Mouse (Mus musculus) intestine, postnatal 0 days (tissue): ENCODE measurements around the gene Enah. TPM values are rescaled to one million over a fixed set of nuclear protein-coding genes. Genes with fewer than 3 reads are reported as not detected.

Source experiments
- ATAC-seq: fragments of 200-750 bp; cut with Nextera tagmentation; 2 replicates; pipeline ENCODE4 v1.8.0; 2017; ENCODE audit warnings: mild to moderate bottlenecking, moderate TSS enrichment, moderate library complexity
- H3K27ac ChIP-seq: fragments of 300-500 bp; sonication (generic); 2 replicates; pipeline ENCODE4 v1.5.1; 2014; ENCODE audit warnings: mild to moderate bottlenecking, low read depth, low read length, moderate library complexity
- H3K27me3 ChIP-seq: fragments of 300-500 bp; sonication (generic); replicated peaks from 2 replicates; pipeline ENCODE4 v1.6.1; 2014; ENCODE audit warnings: low read length, mixed read lengths; ENCODE audit not compliant: control insufficient read depth, insufficient read depth
- H3K36me3 ChIP-seq: fragments of 300-500 bp; sonication (generic); 2 replicates; pipeline ENCODE4 v1.6.1; 2014; ENCODE audit warnings: mild to moderate bottlenecking, moderate library complexity; ENCODE audit not compliant: control insufficient read depth, insufficient read depth
- H3K4me1 ChIP-seq: fragments of 300-500 bp; sonication (generic); replicated peaks from 2 replicates; pipeline ENCODE4 v1.6.1; 2014; ENCODE audit warnings: antibody characterized with exemption, low read length, mixed read lengths; ENCODE audit not compliant: control insufficient read depth, insufficient read depth
- H3K4me2 ChIP-seq: fragments of 300-500 bp; sonication (generic); replicated peaks from 2 replicates; pipeline ENCODE4 v1.6.1; 2014; ENCODE audit warnings: low read depth, mild to moderate bottlenecking, moderate library complexity
- H3K4me3 ChIP-seq: fragments of 300-500 bp; sonication (generic); 2 replicates; pipeline ENCODE4 v1.5.1; 2014; ENCODE audit warnings: low read depth, low read length
- H3K9ac ChIP-seq: fragments of 300-500 bp; sonication (generic); 2 replicates; pipeline ENCODE4 v1.6.1; 2014; ENCODE audit warnings: mild to moderate bottlenecking, low read depth, low read length
- H3K9me3 ChIP-seq: fragments of 300-500 bp; sonication (generic); 2 replicates; pipeline ENCODE4 v1.6.1; 2016; ENCODE audit warnings: mixed run types; ENCODE audit not compliant: control insufficient read depth
- CTCF ChIP-seq: sonication (generic); IDR thresholded peaks from 2 replicates; pipeline ENCODE4 v1.5.1; 2016; ENCODE audit warnings: low read depth, mild to moderate bottlenecking, control low read depth, antibody characterized with exemption, moderate library complexity
- WGBS: fragments of 180-500 bp; shearing (Covaris S2); extraction: QIAGEN DNeasy Blood & Tissue Kit; methylation state at CpG from one replicate; pipeline ENCODE4 v1.1.7; 2014; 5-methylcytosine and 5-hydroxymethylcytosine counted together
- polyA plus RNA-seq: library from polyadenylated mRNA; unstranded; fragments of >200 nt; fragmentation: Nextera tagmentation; extraction: Ambion mirVana; gene quantifications from 2 replicates; pipeline ENCODE4 v1.2.1, GENCODE M21; 2015

The Enah gene
- polyA plus RNA-seq, 1 experiment from 2014 or later: 4.9 TPM

- Histone ChIP-seq H3K27me3 (no peaks in the 10 kb centered on the region), H3K36me3 (no peaks in the 10 kb centered on the region), H3K9ac (no peak overlapping the region), H3K4me1 (no peaks in the 10 kb centered on the region), H3K27ac (no peak overlapping the region), H3K9me3 (no peaks in the 10 kb centered on the region), H3K4me2 (no peak overlapping the region), H3K4me3 (no peak overlapping the region)
- TF ChIP-seq CTCF: no peak
- no peak for ATAC-seq
- 71% methylated on average over 5 of the region's 5 CpGs for WGBS
Observed at GRCm38 (mm10) chr1:181993597-181993996, 26.2 kb downstream of the Enah start.

- H3K9me3 ChIP-seq: no peaks in the 10 kb centered on the region
- H3K36me3 ChIP-seq: no peaks in the 10 kb centered on the region
- no peak overlapping the region for H3K4me2 ChIP-seq
- H3K4me3 ChIP-seq: no peak overlapping the region
- TF ChIP-seq CTCF: no peak
- no peak for ATAC-seq
- H3K9ac ChIP-seq: no peak overlapping the region
- H3K27ac ChIP-seq: no peak overlapping the region
- H3K27me3 ChIP-seq: no peaks in the 10 kb centered on the region
- H3K4me1 ChIP-seq: no peaks in the 10 kb centered on the region
- 89% methylated on average over 2 of the region's 2 CpGs for WGBS
Observed at GRCm38 (mm10) chr1:181988367-181988766, 31.4 kb downstream of the Enah start.

GRCm38 (mm10) chr1:181987226-181987625, 32.6 kb downstream of the Enah start:
- no peak for ATAC-seq
- Histone ChIP-seq H3K27ac (no peak overlapping the region), H3K27me3 (no peaks in the 10 kb centered on the region), H3K4me3 (no peak overlapping the region), H3K4me2 (no peak overlapping the region), H3K36me3 (no peaks in the 10 kb centered on the region), H3K9me3 (no peaks in the 10 kb centered on the region), H3K9ac (no peak overlapping the region), H3K4me1 (no peaks in the 10 kb centered on the region)
- 52% methylated on average over 2 of the region's 2 CpGs for WGBS
- no peak for TF ChIP-seq CTCF

GRCm38 (mm10) chr1:181985880-181986279, 33.9 kb downstream of the Enah start:
- 78% methylated on average over 1 of the region's 1 CpGs for WGBS
- no peaks in the 10 kb centered on the region for H3K27me3 ChIP-seq
- no peak overlapping the region for H3K27ac ChIP-seq
- H3K4me1 ChIP-seq: no peaks in the 10 kb centered on the region
- no peak for ATAC-seq
- no peak overlapping the region for H3K9ac ChIP-seq
- no peaks in the 10 kb centered on the region for H3K9me3 ChIP-seq
- H3K36me3 ChIP-seq: no peaks in the 10 kb centered on the region
- no peak for TF ChIP-seq CTCF
- H3K4me3 ChIP-seq: no peak overlapping the region
- no peak overlapping the region for H3K4me2 ChIP-seq

- H3K9me3 ChIP-seq: no peaks in the 10 kb centered on the region
- H3K4me3 ChIP-seq: no peak overlapping the region
- H3K27me3 ChIP-seq: no peaks in the 10 kb centered on the region
- H3K4me1 ChIP-seq: no peaks in the 10 kb centered on the region
- H3K9ac ChIP-seq: no peak overlapping the region
- no peak for ATAC-seq
- 84% methylated on average over 2 of the region's 2 CpGs for WGBS
- H3K27ac ChIP-seq: no peak overlapping the region
- no peak for TF ChIP-seq CTCF
- no peaks in the 10 kb centered on the region for H3K36me3 ChIP-seq
- no peak overlapping the region for H3K4me2 ChIP-seq
Observed at GRCm38 (mm10) chr1:181984811-181985210, 35.0 kb downstream of the Enah start.

GRCm38 (mm10) chr1:181980017-181980719, 39.6 kb downstream of the Enah start:
- WGBS: 91% methylated on average over 14 of the region's 14 CpGs
- Histone ChIP-seq H3K27ac (no peak overlapping the region), H3K4me1 (no peaks in the 10 kb centered on the region), H3K36me3 (no peaks in the 10 kb centered on the region), H3K4me3 (no peak overlapping the region), H3K9ac (no peak overlapping the region), H3K27me3 (no peaks in the 10 kb centered on the region), H3K9me3 (no peaks in the 10 kb centered on the region), H3K4me2 (no peak overlapping the region)
- ATAC-seq: no peak
- no peak for TF ChIP-seq CTCF
